Mouse (Mus musculus): ENCODE measurements around the gene Kcna7. TPM values are rescaled to one million over a fixed set of nuclear protein-coding genes. Genes with fewer than 3 reads are reported as not detected.

Kcna7 gene
- total RNA-seq, 2 experiments from 2014 or later: not detected

DNA sequence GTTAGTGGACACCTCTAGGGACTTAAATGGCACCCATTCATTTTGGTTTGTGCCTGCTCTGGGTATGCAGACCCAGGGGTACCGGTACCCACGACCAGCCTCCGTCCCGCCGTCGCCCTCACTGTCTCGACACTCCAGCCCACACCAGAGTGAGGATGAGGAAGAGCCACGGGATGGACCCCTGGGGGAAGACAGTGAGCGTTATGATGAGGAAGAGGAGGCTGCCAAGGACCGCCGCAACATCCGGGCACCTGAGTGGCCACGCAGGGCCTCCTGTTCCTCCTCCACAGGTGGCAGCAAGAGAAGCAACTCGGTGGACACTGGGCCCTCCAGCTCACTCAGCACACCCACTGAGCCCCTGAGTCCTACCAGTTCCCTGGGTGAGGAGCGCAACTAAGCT, 49.5 kb downstream of the Kcna7 start:
- intact Hi-C loops (cut with DNase I): no loop called here
- no peak for DNase-seq (ENCODE audit: low spot score in 2 of 2)

DNA sequence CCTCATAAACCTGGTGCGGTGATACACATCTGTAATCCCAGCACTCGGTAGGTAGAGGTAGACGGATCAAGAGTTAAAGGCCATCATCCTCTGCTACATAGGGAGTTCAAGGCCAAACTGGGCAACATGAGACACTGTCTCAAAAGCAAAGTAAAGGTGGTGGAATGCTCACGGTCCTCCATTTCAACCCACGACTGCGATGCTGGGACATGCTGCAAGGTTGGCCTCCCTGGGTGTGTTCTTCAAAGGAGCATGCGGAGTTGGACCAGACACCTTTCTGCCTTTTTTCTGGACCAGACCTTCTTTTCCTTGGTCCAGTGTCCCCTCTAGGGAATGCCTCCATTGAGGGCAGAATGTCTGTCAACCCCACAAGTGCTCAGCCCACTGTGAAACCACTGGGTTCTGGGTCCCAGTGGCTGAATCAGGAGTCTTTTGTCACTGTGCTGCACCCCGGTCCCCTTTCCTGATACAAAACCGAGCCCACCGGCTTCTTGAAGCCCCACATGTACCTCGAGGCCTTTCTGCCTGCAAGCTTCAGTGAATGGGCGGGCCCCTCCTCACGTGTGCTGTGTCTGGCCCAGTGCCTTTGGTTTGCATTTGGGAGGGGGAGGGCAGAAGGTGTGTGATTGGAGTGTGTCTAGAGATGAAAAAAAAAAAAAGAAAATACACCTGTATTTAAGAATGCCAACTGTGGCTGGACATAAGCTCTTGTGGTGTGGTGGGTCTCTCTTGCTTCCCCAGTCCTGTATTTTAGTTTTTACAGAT, 50.7 kb downstream of the Kcna7 start:
- intact Hi-C loops (cut with DNase I): no loop called here
- no peak for DNase-seq (ENCODE audit: low spot score in 2 of 2)

DNA sequence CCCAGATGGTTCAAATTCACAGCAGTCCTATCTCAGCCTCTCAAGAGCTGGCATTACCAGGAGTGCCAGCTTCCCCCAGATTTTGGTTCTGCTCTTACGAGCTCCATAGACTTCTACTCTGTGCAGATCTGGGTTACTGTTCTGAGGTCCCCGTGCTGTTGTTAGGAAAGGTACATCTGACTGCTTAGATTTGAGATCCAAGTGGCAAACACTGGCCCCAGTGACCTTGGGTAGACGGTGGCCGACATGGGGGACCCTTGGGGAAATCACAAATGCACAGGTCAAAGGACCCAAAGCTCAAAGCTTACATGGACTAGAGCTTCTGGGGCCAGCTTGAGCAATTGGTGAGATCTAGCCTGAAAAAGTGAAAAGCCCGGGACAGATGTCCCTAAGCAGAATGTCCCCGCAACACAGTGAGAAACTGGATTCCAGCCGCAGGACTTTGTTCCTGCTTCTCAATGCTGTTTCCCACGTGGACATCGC, 51.3 kb downstream of the Kcna7 start:
- no peak for DNase-seq (ENCODE audit: low spot score in 2 of 2)
- intact Hi-C loops (cut with DNase I): no loop called here

DNA sequence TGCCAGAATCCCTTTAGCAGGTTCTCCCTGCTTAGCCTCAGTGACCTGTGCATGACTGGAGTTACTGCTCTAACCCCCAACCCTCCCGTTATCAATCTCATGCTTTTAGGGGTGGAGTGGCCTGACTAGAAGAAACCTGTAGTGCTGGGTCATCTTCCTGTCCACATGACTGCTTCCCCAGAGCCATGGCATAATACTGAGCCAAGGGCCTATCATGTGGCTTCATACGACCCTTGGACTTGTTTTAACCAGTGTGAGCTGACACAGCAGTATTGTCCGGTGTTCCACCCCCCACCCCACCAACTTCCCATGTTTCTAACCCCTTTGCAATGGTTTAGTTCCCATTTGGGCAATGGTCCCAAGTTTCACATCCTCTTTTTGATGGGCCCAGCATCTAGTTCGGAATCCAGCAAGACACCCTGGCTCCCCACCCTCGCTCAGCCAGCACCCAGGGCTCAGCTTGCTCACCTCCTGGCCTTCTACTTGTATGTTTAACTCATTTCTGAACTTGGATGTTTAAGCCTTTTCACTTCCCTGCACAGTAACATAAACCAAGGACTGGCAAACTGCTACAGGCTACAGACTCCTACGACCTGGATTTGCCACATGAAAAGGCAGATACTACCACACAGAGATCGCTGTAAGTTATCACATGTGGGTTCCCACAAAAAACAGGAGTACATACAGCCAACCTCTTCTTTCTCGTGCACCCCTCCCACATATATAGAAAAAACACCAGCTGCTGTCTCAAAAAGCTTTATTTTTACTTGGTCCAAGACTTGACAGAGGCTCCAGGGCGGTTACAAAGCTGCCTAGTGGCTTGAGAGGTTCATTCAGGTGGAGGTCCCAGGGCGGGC, 52.0 kb downstream of the Kcna7 start:
- DNase-seq (ENCODE audit: low spot score in 2 of 2): peak in 1 of 2 experiments; percentile 23
- intact Hi-C loops (cut with DNase I): no loop called here

DNA sequence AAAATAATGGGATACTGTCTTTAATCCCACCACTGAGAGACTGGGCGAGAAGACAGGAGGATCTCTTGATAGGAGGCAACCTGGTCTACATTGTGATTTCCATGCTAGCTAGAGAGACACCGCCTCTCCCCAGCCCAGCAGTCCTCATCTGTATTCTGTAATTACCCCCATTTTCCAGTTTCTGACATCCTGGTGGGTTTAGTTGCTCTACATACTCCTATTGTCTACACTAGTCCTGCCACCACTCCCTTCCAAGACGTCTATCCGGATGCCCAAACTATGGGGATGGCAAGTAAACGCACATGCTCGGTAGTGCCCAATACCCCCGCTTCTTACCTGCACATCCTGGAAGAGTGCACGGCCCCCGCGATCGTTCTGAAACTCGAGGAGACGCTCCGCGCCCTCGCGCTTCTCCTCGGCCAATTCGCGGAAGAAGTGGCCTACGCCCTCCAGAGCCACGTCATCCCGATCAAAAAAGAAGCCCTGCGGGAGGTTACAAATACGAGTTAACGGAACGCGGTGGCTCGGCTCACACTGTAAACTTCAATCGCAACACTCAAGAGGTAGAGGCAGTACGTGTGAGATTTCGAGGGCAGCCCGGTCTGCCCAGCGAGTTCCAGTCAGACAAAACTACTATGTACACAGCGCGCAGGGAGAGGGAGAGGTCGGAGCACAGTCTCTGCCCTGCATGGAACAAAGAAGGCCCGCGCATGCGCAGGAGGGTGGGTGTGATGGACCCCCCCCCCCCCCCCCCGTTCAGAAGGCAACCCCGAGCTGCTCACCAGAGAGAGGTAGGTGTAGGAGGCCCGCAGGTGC, 53.5 kb downstream of the Kcna7 start:
- DNase-seq (ENCODE audit: low spot score in 2 of 2): peak; percentile 73 to 76
- intact Hi-C loops (cut with DNase I): no loop called here

Small RNAs within 50 kb of the gene (microRNA-seq; reads per million reads assigned to microRNA genes)
- gene Gm22133: not detected

Other genes with a start within 250 kb of the Kcna7 start
- gene Slc17a7, start 241.7 kb upstream of the Kcna7 start, total RNA-seq (2021): 1,000 to 10,000 TPM; 1,276 to 1,585 TPM
- under 1 TPM; 0.17 to 0.50 TPM for gene Gfy, start 226.1 kb upstream of the Kcna7 start, total RNA-seq (2021)
- not detected for gene Pth2, start 224.7 kb upstream of the Kcna7 start, total RNA-seq (2021)
- gene Ccdc155, start 200.8 kb upstream of the Kcna7 start, total RNA-seq (2021): 1 to 10 TPM; 5.1 to 5.2 TPM
- gene Dkkl1, start 193.5 kb upstream of the Kcna7 start, total RNA-seq (2021): 10 to 100 TPM; 25.9 to 29.9 TPM
- gene Tead2, start 189.9 kb upstream of the Kcna7 start, total RNA-seq (2021): 1 to 10 TPM; 3.9 to 5.6 TPM
- 1 to 10 TPM; 5.0 to 5.9 TPM for gene Cd37, start 166.5 kb upstream of the Kcna7 start, total RNA-seq (2021)
- gene Slc6a16, start 164.6 kb upstream of the Kcna7 start, total RNA-seq (2021): 1 to 10 TPM; 1.2 to 1.6 TPM
- gene Slc6a21, start 128.1 kb upstream of the Kcna7 start, total RNA-seq (2021): not detected
- gene Trpm4, start 71.9 kb upstream of the Kcna7 start, total RNA-seq (2021): 10 to 100 TPM; 18.0 to 20.9 TPM
- gene Hrc, start 70.4 kb upstream of the Kcna7 start, total RNA-seq (2021): under 1 TPM; 0.27 to 0.52 TPM
- 100 to 1,000 TPM; 154 to 168 TPM for gene Ppfia3, start 38.6 kb upstream of the Kcna7 start, total RNA-seq (2021)
- gene Lin7b, start 35.1 kb upstream of the Kcna7 start, total RNA-seq (2021): 100 to 1,000 TPM; 164 to 189 TPM
- gene Snrnp70, start 9.9 kb upstream of the Kcna7 start, total RNA-seq (2021): 100 to 1,000 TPM; 273 to 486 TPM
- not detected for gene Ntf5, start 8.0 kb downstream of the Kcna7 start, total RNA-seq (2021)
- not detected for gene Lhb, start 15.2 kb downstream of the Kcna7 start, total RNA-seq (2021)
- 10 to 100 TPM; 14.1 to 16.9 TPM for gene Gys1, start 29.2 kb downstream of the Kcna7 start, total RNA-seq (2021)
- 10 to 100 TPM; 39.7 to 41.5 TPM for gene Ruvbl2, start 32.4 kb downstream of the Kcna7 start, total RNA-seq (2021)
- gene Ftl1, start 54.2 kb downstream of the Kcna7 start, total RNA-seq (2021): 100 to 1,000 TPM; 198 to 232 TPM
- 10 to 100 TPM; 63.6 to 64.0 TPM for gene Bax, start 61.2 kb downstream of the Kcna7 start, total RNA-seq (2021)
- gene Tulp2, start 76.2 kb downstream of the Kcna7 start, total RNA-seq (2021): not detected
- gene Gm45808, start 81.2 kb downstream of the Kcna7 start, total RNA-seq (2021): under 1 TPM in 1 of 2 experiments, not detected in 1; 0.57 TPM
- 1 to 10 TPM; 4.0 to 4.8 TPM for gene Dhdh, start 83.2 kb downstream of the Kcna7 start, total RNA-seq (2021)
- gene Nucb1, start 104.8 kb downstream of the Kcna7 start, total RNA-seq (2021): 10 to 100 TPM; 96.8 to 98.9 TPM
- 10 to 100 TPM; 24.2 to 31.3 TPM for gene Ppp1r15a, start 120.6 kb downstream of the Kcna7 start, total RNA-seq (2021)
- gene Plekha4, start 120.7 kb downstream of the Kcna7 start, total RNA-seq (2021): 1 to 10 TPM; 3.7 to 5.2 TPM
- gene Hsd17b14, start 149.2 kb downstream of the Kcna7 start, total RNA-seq (2021): under 1 TPM in 1 of 2 experiments, not detected in 1; 0.39 TPM
- gene Bcat2, start 164.5 kb downstream of the Kcna7 start, total RNA-seq (2021): 10 to 100 TPM; 18.8 to 27.5 TPM
- gene Fgf21, start 209.8 kb downstream of the Kcna7 start, total RNA-seq (2021): not detected
- gene Fut1, start 211.6 kb downstream of the Kcna7 start, total RNA-seq (2021): not detected
- gene Izumo1, start 216.2 kb downstream of the Kcna7 start, total RNA-seq (2021): not detected
- gene Rasip1, start 221.8 kb downstream of the Kcna7 start, total RNA-seq (2021): 1 to 10 TPM; 6.9 to 8.0 TPM
- gene Mamstr, start 234.3 kb downstream of the Kcna7 start, total RNA-seq (2021): 1 to 10 TPM; 4.1 to 5.1 TPM